Mouse (Mus musculus): Measurements from ENCODE around the gene Scap. TPM values are rescaled to one million over a fixed set of nuclear protein-coding genes. Genes with fewer than 3 reads are reported as not detected.
"Not testable (repeated sequence)": the region's sequence is repeated elsewhere in the genome, so short reads cannot be mapped to it uniquely, and the experiment has no call there.

The Scap gene
- total RNA-seq, 2 experiments from 2014 or later, result 89.2 to 104 TPM

DNA sequence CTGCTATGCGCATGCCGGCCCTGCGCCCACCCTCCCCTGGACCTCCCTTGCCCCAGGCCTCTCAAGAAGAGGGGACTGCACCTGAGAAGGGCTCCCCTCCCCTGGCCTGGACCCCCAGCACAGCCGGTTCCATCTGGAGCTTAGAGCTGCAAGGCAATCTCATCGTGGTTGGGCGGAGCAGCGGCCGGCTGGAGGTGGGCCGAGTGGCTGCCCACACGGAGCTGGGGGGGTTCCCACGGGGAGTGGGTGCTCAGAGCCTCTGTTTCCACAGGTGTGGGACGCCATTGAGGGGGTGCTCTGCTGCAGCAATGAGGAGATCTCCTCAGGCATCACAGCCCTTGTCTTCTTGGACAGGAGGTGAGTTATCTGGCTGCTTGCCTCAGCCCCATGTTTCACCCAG lies 48.2 kb downstream of the Scap start:
- DNase-seq (ENCODE audit: low spot score in 2 of 2), result no peak

DNA sequence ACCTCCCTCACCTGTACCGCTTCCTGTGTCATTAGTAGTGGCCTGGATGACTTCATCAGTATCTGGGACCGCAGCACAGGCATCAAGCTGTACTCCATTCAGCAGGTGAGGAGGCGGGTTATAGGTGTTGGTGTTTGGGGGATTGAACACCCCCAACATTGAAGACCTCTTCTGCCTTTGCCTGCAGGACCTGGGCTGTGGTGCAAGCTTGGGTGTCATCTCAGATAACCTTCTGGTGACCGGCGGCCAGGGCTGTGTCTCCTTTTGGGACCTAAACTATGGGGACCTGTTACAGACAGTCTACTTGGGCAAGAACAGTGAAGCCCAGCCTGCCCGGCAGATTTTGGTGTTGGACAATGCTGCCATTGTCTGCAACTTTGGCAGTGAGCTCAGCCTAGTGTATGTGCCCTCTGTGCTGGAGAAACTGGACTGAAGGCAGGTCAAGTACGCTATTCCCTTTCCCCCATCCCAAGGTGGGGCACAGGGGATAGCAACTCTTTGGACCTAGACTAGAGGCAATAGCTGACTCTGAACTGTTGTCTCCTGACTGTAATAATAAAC lies 51.4 kb downstream of the Scap start:
- DNase-seq (ENCODE audit: low spot score in 2 of 2), result no peak

DNA sequence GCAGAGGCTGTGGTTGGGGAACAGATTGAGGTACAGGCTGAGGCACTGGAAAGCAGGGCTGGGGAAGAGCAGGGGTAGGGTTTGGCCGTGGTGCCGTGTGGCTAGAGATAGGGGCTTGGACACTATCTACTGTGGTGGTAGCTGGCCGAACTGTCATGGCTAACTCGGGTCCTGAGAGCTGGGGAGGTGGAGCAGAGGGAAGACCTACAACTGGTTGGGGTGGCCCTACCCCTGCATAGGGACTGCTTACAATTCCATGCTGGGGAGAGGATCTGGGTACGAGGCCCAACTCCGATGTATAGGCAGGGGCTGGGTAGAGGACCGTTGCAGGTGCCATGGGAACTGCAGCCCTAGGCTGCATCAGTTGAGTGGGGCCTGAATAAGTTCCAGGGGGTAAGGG lies 54.9 kb downstream of the Scap start:
- DNase-seq (ENCODE audit: low spot score in 2 of 2), result no peak

DNA sequence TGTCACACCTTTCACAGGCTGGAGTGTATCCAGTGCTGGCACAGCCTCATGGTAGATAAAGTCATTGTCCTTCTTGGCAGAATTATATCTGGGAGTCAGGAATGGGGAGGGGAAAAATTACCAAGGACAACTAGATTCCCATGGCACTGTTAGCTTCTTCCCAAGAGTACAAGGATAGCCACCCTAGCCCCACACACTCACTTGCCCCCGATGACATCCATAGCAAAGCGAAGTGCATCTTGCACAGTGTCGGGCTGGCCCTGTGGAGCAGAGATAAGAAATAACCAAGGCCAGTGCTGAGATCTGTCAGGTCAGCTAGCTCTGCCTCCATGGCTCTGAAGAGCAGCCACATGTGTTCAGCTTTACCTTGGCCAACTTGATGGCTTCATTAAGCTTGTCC lies 57.8 kb downstream of the Scap start:
- no peak for DNase-seq (ENCODE audit: low spot score in 2 of 2)

DNA sequence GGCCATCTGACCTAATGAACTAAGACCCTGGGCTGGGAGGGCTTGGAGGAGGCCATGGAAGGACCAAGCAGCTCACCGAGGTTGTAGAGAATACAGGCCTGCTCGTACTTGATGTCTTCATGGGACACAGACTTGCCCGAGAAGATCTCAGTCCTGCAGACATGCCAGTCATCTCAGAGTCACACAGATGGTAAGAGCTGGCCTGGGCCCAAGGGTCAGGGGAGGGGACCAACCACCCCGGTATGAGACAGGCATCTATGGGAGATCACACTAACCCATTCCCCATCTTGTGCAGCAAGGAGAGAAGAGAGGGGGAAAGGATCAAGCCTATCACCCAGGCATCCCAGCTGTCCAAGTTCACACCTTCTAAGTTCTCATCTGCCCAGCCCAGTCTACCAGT lies 60.2 kb downstream of the Scap start:
- no peak for DNase-seq (ENCODE audit: low spot score in 2 of 2)

DNA sequence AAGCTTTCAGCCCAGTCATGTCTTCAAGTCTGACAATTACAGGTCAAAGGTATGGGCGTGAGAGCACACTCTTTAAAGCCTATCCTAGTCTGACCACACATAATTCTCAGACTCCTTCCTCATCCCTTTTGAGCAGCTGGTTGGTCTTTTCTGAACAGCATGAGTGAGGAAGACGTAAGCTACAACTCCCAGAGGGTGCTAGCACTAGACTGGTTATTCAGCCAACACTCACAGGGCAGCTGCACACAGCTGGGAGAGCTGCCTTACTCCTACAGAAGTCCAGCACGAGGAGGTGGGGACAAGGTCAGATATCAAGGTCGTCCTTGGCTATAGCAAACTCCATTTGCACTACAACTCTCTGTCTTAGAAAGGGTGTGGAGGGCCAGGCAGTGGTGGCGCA lies 67.6 kb downstream of the Scap start:
- no peak for DNase-seq (ENCODE audit: low spot score in 2 of 2)

- no peak for DNase-seq (ENCODE audit: low spot score in 2 of 2)
Observed at GRCm38 (mm10) chr9:110402731-110403130, 69.6 kb downstream of the Scap start.

GRCm38 (mm10) chr9:110403240-110403639 lies 70.2 kb downstream of the Scap start:
- DNase-seq (ENCODE audit: low spot score in 2 of 2), result not testable (repeated sequence)

DNA sequence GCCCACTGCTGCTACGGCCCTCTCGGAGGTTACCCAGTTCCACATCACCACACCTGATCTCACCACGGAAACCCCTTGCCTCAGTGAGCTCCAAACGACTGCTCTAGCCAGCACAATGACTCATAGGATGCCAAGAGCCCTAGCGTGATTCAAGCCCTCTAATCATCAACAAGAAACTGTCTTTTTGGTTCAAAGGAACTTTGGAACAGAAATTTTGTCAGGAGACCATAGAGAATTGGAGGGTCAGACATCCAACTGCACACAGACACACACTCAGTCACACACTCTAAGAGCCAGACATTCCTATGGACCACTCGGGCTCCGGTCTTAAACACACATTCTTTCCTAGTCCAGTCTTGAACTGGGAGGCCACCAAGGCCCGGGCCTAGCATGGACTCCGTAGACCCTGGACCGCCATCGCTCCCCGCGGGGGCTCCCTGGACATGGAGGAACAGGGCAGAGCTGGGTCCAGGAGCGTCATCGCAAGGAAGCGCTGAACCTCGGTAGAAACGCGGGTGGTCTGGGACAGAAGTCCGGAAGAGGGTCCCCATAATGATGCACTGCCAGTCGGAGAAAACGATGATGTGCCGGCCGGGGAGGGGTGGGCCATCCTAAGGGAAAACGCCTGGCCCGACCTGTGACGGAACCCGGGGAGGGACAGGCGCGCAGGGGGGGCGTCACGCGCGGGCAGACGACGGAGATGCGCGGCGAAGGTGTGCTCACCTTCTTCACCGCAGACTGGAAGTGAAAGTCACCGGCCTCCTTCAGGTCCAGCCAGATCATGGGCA lies 74.4 kb downstream of the Scap start:
- DNase-seq (ENCODE audit: low spot score in 2 of 2), result no peak

DNA sequence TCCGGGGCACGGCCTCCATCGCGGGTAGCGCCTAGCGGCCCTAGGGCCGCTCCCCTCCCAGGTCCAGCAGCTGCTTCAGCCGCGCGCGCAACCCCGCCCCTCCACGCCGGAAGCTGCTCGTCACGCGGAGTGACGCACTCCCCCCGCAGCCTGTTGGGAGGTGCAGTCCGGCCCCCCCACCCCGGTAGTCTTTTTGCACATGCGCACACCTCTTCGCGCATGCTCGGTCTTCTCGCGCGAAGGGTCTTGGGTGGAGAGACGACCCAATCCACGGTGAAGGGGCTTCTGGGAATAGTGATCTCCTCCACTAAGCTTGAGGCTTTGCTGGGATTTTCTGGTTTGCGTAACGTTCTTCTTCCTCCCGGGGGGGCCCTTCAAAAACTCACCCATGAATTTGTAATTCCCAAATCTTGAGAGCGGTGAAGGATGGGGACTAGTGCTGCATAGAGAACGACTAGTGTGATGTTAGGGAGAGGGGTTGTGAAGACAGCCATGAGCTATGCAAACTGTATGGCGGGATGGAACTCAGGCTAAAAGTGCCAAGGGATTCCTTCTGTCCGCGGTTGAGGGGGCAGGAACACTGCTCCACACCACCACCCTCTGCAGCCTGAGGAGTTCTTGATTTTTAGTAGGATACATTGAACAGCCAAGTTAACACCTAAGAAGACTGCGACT lies 75.1 kb downstream of the Scap start, which contains the start of gene Ptpn23:
Ptpn23 (minus strand) TSS at position 115 of the 675 bp plus-strand sequence.
- DNase-seq (ENCODE audit: low spot score in 2 of 2), result peak; percentile 92 to 95

GRCm38 (mm10) chr9:110410908-110411887 lies 78.1 kb downstream of the Scap start:
- DNase-seq (ENCODE audit: low spot score in 2 of 2), result peak; percentile 81 to 87

- DNase-seq (ENCODE audit: low spot score in 2 of 2), result no peak
Observed at GRCm38 (mm10) chr9:110412926-110413325, 79.8 kb downstream of the Scap start.

DNA sequence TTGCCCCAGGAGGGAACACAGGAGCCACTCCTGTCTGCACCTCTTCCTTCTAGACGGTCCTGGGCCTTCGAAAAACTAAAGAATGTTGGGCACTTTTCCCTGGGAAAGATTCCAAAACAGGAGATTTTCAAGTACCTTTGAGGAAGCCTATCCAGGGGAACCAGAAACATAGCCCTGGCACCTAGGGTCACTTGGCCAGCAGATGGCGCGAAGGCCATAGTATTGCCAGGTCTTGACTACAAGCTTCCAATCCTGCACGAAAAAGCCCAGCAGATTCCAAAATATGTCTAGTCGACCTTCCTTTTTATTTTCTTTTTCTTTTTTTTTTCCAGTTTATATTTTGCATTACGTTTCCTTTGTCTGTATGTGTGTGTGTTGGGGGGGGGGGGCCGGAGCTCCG lies 80.7 kb downstream of the Scap start:
- peak; percentile 32 to 49 for DNase-seq (ENCODE audit: low spot score in 2 of 2)

DNA sequence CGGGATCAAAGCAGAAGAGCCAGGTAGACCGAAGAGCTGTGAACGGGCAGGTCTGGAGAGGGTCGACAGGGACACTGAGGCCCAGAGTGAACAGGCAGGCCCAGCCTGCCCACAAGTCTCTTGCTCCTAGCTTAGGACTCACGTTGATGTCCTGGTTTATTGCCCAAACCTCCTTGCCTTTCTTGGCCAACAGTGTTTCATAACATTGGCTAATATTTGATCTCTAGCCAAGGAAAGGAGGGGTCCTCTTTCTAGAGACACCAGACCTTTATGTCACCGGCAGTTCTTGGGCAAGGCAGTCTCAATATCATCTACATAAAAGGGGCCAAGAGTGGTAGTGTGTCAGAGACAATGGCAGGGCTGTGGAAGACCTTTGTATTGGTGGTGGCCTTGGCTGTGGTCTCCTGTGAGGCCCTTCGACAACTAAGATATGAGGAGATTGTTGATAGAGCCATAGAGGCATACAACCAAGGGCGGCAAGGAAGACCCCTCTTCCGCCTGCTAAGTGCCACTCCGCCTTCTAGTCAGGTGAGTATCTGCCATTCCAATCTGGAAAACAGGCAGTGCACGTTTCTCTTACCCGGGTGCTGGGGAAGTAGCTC lies 86.5 kb downstream of the Scap start, which contains the start of gene Ngp:
Ngp (plus strand) TSS at position 237 of the 602 bp plus-strand sequence.
- DNase-seq (ENCODE audit: low spot score in 2 of 2), result no peak

GRCm38 (mm10) chr9:110431241-110431640 lies 98.2 kb downstream of the Scap start:
- DNase-seq (ENCODE audit: low spot score in 2 of 2), result no peak

GRCm38 (mm10) chr9:110433045-110433444 lies 100.0 kb downstream of the Scap start:
- no peak for DNase-seq (ENCODE audit: low spot score in 2 of 2)
